Mouse (Mus musculus) splenic B cell, adult 2 months (primary cell): Measurements from ENCODE around the gene Ippk.

Experiments
- DNase-seq: peaks from one replicate; pipeline ENCODE4 v3.0.0-alpha.2; 2011; ENCODE audit warnings: low read depth, low spot score
- H3K27me3 ChIP-seq: 2 replicates; pipeline ENCODE4 v1.6.1; 2012; ENCODE audit warnings: mild to moderate bottlenecking, low read length, moderate library complexity, mixed read lengths; ENCODE audit not compliant: control insufficient read depth, poor library complexity, insufficient read depth, severe bottlenecking
- H3K36me3 ChIP-seq: 2 replicates; pipeline ENCODE4 v1.6.1; 2012; ENCODE audit warnings: mild to moderate bottlenecking, low read length, moderate library complexity, mixed read lengths; ENCODE audit not compliant: control insufficient read depth, poor library complexity, insufficient read depth, severe bottlenecking

Gene Ippk

GRCm38 (mm10) chr13:49460692-49461414, 39.8 kb downstream of the Ippk start:
- DNase-seq: no peak
- Histone ChIP-seq H3K27me3 (no peaks in the 10 kb centered on the region), H3K36me3 (peaks cover 3% of the 10 kb centered on the region)

- Histone ChIP-seq H3K36me3 (peaks cover 3% of the 10 kb centered on the region), H3K27me3 (no peaks in the 10 kb centered on the region)
- no peak for DNase-seq
Measured at GRCm38 (mm10) chr13:49461458-49462132, 40.5 kb downstream of the Ippk start.

- no peak for DNase-seq
- H3K36me3 ChIP-seq: peaks cover 3% of the 10 kb centered on the region
- no peaks in the 10 kb centered on the region for H3K27me3 ChIP-seq
Measured at GRCm38 (mm10) chr13:49462921-49463320, 41.9 kb downstream of the Ippk start.

- DNase-seq: no peak
- no peaks in the 10 kb centered on the region for H3K27me3 ChIP-seq
- H3K36me3 ChIP-seq: peaks cover 3% of the 10 kb centered on the region
Measured at GRCm38 (mm10) chr13:49465875-49466274, 44.8 kb downstream of the Ippk start.

- no peak for DNase-seq
- no peaks in the 10 kb centered on the region for H3K27me3 ChIP-seq
- H3K36me3 ChIP-seq: peaks cover 3% of the 10 kb centered on the region
Measured at GRCm38 (mm10) chr13:49466393-49467075, 45.5 kb downstream of the Ippk start.

- Histone ChIP-seq H3K27me3 (no peaks in the 10 kb centered on the region), H3K36me3 (no peaks in the 10 kb centered on the region)
- no peak for DNase-seq
Measured at GRCm38 (mm10) chr13:49467585-49467984, 46.5 kb downstream of the Ippk start.

- DNase-seq: no peak
- no peaks in the 10 kb centered on the region for H3K27me3 ChIP-seq
- no peaks in the 10 kb centered on the region for H3K36me3 ChIP-seq
Measured at GRCm38 (mm10) chr13:49469002-49469401, 48.0 kb downstream of the Ippk start.

- no peaks in the 10 kb centered on the region for H3K27me3 ChIP-seq
- no peak for DNase-seq
- H3K36me3 ChIP-seq: no peaks in the 10 kb centered on the region
Measured at GRCm38 (mm10) chr13:49470319-49470718, 49.3 kb downstream of the Ippk start.

GRCm38 (mm10) chr13:49470806-49471205, 49.8 kb downstream of the Ippk start:
- H3K27me3 ChIP-seq: no peaks in the 10 kb centered on the region
- DNase-seq: no peak
- no peaks in the 10 kb centered on the region for H3K36me3 ChIP-seq

- Histone ChIP-seq H3K36me3 (no peaks in the 10 kb centered on the region), H3K27me3 (no peaks in the 10 kb centered on the region)
- no peak for DNase-seq
Measured at GRCm38 (mm10) chr13:49471981-49472675, 51.1 kb downstream of the Ippk start.

- Histone ChIP-seq H3K36me3 (no peaks in the 10 kb centered on the region), H3K27me3 (no peaks in the 10 kb centered on the region)
- no peak for DNase-seq
Measured at GRCm38 (mm10) chr13:49472676-49473005, 51.6 kb downstream of the Ippk start.

- no peaks in the 10 kb centered on the region for H3K27me3 ChIP-seq
- no peaks in the 10 kb centered on the region for H3K36me3 ChIP-seq
- DNase-seq: no peak
Measured at GRCm38 (mm10) chr13:49477887-49478286, 56.8 kb downstream of the Ippk start.

GRCm38 (mm10) chr13:49478851-49479374, 57.9 kb downstream of the Ippk start:
- DNase-seq: no peak
- Histone ChIP-seq H3K36me3 (no peaks in the 10 kb centered on the region), H3K27me3 (no peaks in the 10 kb centered on the region)

- H3K27me3 ChIP-seq: no peaks in the 10 kb centered on the region
- no peak for DNase-seq
Measured at GRCm38 (mm10) chr13:49479399-49479798, 58.4 kb downstream of the Ippk start.

More at GRCm38 (mm10) chr13:49479399-49479798, 58.4 kb downstream of the Ippk start:
- no peaks in the 10 kb centered on the region for H3K36me3 ChIP-seq
